Mouse (Mus musculus) stomach, embryonic 16.5 days (tissue): ENCODE measurements at regions not wholly inside any gene's neighbourhood (a gene's known extent, or its start where the extent isn't known, plus 50 kb on each side); places are given as distances from the start of the nearest gene placed in this dataset.
"Not testable (repeated sequence)": the region's sequence is repeated elsewhere in the genome, so short reads cannot be mapped to it uniquely, and the experiment has no call there.

Experiments used
- ATAC-seq: fragments of 200-750 bp; cut with Nextera tagmentation; 2 replicates; pipeline ENCODE4 v1.8.0; 2017; ENCODE audit warnings: moderate number of reproducible peaks, moderate TSS enrichment; ENCODE audit not compliant: insufficient read depth, low FRiP score
- H3K27ac ChIP-seq: fragments of 300-500 bp; sonication (generic); 2 replicates; pipeline ENCODE4 v1.5.1; 2014; ENCODE audit warnings: low read length
- H3K27me3 ChIP-seq: fragments of 300-500 bp; sonication (generic); 2 replicates; pipeline ENCODE4 v1.6.1; 2014; ENCODE audit warnings: low read length, control low read depth, mixed read lengths; ENCODE audit not compliant: control insufficient read depth, insufficient read depth
- H3K36me3 ChIP-seq: fragments of 300-500 bp; sonication (generic); 2 replicates; pipeline ENCODE4 v1.6.1; 2014; ENCODE audit warnings: low read length; ENCODE audit not compliant: control insufficient read depth, insufficient read depth
- H3K4me1 ChIP-seq: fragments of 300-500 bp; sonication (generic); 2 replicates; pipeline ENCODE4 v1.6.1; 2014; ENCODE audit warnings: low read length, control low read depth, mixed read lengths; ENCODE audit not compliant: control insufficient read depth, insufficient read depth
- H3K4me2 ChIP-seq: fragments of 300-500 bp; sonication (generic); 2 replicates; pipeline ENCODE4 v1.6.1; 2014; ENCODE audit warnings: low read depth, low read length, mixed read lengths
- H3K4me3 ChIP-seq: fragments of 300-500 bp; sonication (generic); replicated peaks from 2 replicates; pipeline ENCODE4 v1.5.1; 2014; ENCODE audit warnings: mild to moderate bottlenecking, low read length
- H3K9ac ChIP-seq: fragments of 300-500 bp; sonication (generic); 2 replicates; pipeline ENCODE4 v1.6.1; 2014; ENCODE audit warnings: low read length
- H3K9me3 ChIP-seq: fragments of 300-500 bp; sonication (generic); replicated peaks from 2 replicates; pipeline ENCODE4 v1.6.1; 2016; ENCODE audit warnings: low read length, control low read depth; ENCODE audit not compliant: control insufficient read depth
- whole genome bisulfite sequencing: fragments of 180-500 bp; shearing (Covaris S2); extraction: QIAGEN DNeasy Blood & Tissue Kit; methylation state at CpG from one replicate; pipeline ENCODE4 v1.1.7; 2014; 5-methylcytosine and 5-hydroxymethylcytosine counted together

- H3K27me3 ChIP-seq, result no peaks in the 10 kb centered on the region
- no peak for ATAC-seq
- H3K4me3 ChIP-seq, result no peak overlapping the region
- no peak overlapping the region for H3K27ac ChIP-seq
- no peak overlapping the region for H3K9ac ChIP-seq
- H3K9me3 ChIP-seq, result no peaks in the 10 kb centered on the region
- H3K4me2 ChIP-seq, result no peak overlapping the region
- H3K36me3 ChIP-seq, result no peaks in the 10 kb centered on the region
- H3K4me1 ChIP-seq, result no peaks in the 10 kb centered on the region
These were observed 320.0 kb upstream of the Ift57 start for GRCm38 (mm10) chr16:49378917-49379473.

- WGBS, result 50% methylated on average over 4 of the region's 4 CpGs
- Histone ChIP-seq H3K4me1 (no peaks in the 10 kb centered on the region), H3K9me3 (no peaks in the 10 kb centered on the region), H3K36me3 (no peaks in the 10 kb centered on the region), H3K4me2 (no peak overlapping the region), H3K9ac (no peak overlapping the region), H3K4me3 (no peak overlapping the region), H3K27me3 (no peaks in the 10 kb centered on the region), H3K27ac (no peak overlapping the region)
- no peak for ATAC-seq
These were observed 310.9 kb upstream of the Ift57 start for GRCm38 (mm10) chr16:49388135-49388534.

- Histone ChIP-seq H3K4me2 (no peak overlapping the region), H3K27me3 (no peaks in the 10 kb centered on the region), H3K9me3 (no peaks in the 10 kb centered on the region), H3K4me1 (no peaks in the 10 kb centered on the region), H3K36me3 (no peaks in the 10 kb centered on the region), H3K9ac (no peak overlapping the region), H3K4me3 (no peak overlapping the region), H3K27ac (no peak overlapping the region)
- WGBS, result 34% methylated on average over 16 of the region's 16 CpGs
- ATAC-seq, result no peak
These were observed 290.9 kb upstream of the Ift57 start for GRCm38 (mm10) chr16:49407956-49408795.

GRCm38 (mm10) chr16:49409235-49409634, 289.8 kb upstream of the Ift57 start:
- ATAC-seq, result no peak
- Histone ChIP-seq H3K9ac (no peak overlapping the region), H3K27ac (no peak overlapping the region), H3K4me1 (no peaks in the 10 kb centered on the region), H3K4me2 (no peak overlapping the region), H3K36me3 (no peaks in the 10 kb centered on the region), H3K9me3 (no peaks in the 10 kb centered on the region), H3K27me3 (no peaks in the 10 kb centered on the region), H3K4me3 (no peak overlapping the region)
- 90% methylated on average over 4 of the region's 4 CpGs for WGBS

GRCm38 (mm10) chr16:49430296-49430695, 268.7 kb upstream of the Ift57 start:
- Histone ChIP-seq H3K27me3 (no peaks in the 10 kb centered on the region), H3K4me1 (no peaks in the 10 kb centered on the region), H3K9ac (no peak overlapping the region), H3K4me3 (no peak overlapping the region), H3K9me3 (no peaks in the 10 kb centered on the region), H3K4me2 (no peak overlapping the region), H3K27ac (no peak overlapping the region), H3K36me3 (no peaks in the 10 kb centered on the region)
- WGBS, result 82% methylated on average over 1 of the region's 1 CpGs
- ATAC-seq, result no peak

GRCm38 (mm10) chr16:49431902-49432301, 267.1 kb upstream of the Ift57 start:
- Histone ChIP-seq H3K27ac (no peak overlapping the region), H3K36me3 (no peaks in the 10 kb centered on the region), H3K9ac (no peak overlapping the region), H3K4me2 (no peak overlapping the region), H3K4me3 (no peak overlapping the region), H3K4me1 (no peaks in the 10 kb centered on the region), H3K27me3 (no peaks in the 10 kb centered on the region), H3K9me3 (no peaks in the 10 kb centered on the region)
- no peak for ATAC-seq
- 38% methylated on average over 2 of the region's 2 CpGs for WGBS

- H3K4me3 ChIP-seq, result no peak overlapping the region
- H3K27ac ChIP-seq, result no peak overlapping the region
- H3K4me1 ChIP-seq, result no peaks in the 10 kb centered on the region
- no peak overlapping the region for H3K4me2 ChIP-seq
- H3K36me3 ChIP-seq, result no peaks in the 10 kb centered on the region
- ATAC-seq, result no peak
- no peak overlapping the region for H3K9ac ChIP-seq
- H3K27me3 ChIP-seq, result no peaks in the 10 kb centered on the region
- no peaks in the 10 kb centered on the region for H3K9me3 ChIP-seq
- WGBS, result 82% methylated on average over 1 of the region's 1 CpGs
These were observed 257.8 kb upstream of the Ift57 start for GRCm38 (mm10) chr16:49441225-49441624.

GRCm38 (mm10) chr16:49447356-49447755, 251.7 kb upstream of the Ift57 start:
- not testable (repeated sequence) for H3K36me3 ChIP-seq

GRCm38 (mm10) chr16:49493881-49494280, 205.2 kb upstream of the Ift57 start:
- H3K27ac ChIP-seq, result no peak overlapping the region
- H3K4me2 ChIP-seq, result no peak overlapping the region
- H3K27me3 ChIP-seq, result no peaks in the 10 kb centered on the region
- WGBS, result 83% methylated on average over 8 of the region's 8 CpGs
- no peak overlapping the region for H3K4me3 ChIP-seq
- H3K36me3 ChIP-seq, result no peaks in the 10 kb centered on the region
- no peaks in the 10 kb centered on the region for H3K4me1 ChIP-seq
- no peak overlapping the region for H3K9ac ChIP-seq
- no peak for ATAC-seq
- no peaks in the 10 kb centered on the region for H3K9me3 ChIP-seq

More at GRCm38 (mm10) chr16:49447356-49447755, 251.7 kb upstream of the Ift57 start:
- H3K27me3 ChIP-seq, H3K27ac ChIP-seq, H3K4me1 ChIP-seq, H3K9ac ChIP-seq, ATAC-seq, H3K9me3 ChIP-seq, H3K4me2 ChIP-seq, H3K4me3 ChIP-seq: not testable (repeated sequence)
- WGBS, result 94% methylated on average over 8 of the region's 9 CpGs
